Mouse (Mus musculus): ENCODE data around the gene Scamp3. TPM values are rescaled to one million over a fixed set of nuclear protein-coding genes. Genes with fewer than 3 reads are reported as not detected.

Gene Scamp3
- polyA plus RNA-seq, 1 experiment from 2014 or later, result 116 TPM

GRCm38 (mm10) chr3:89183959-89184315, 6.7 kb downstream of the Scamp3 start:
- Histone ChIP-seq H3K36me3 (peaks cover 59% of the 10 kb centered on the region), H3K4me2 (replicated peaks) (peak overlapping the region; percentile 98), H3K9me3 (no peaks in the 10 kb centered on the region), H3K27ac (no peak overlapping the region), H3K4me1 (replicated peaks) (peaks cover 39% of the 10 kb centered on the region), H3K9ac (replicated peaks) (peak overlapping the region; percentile 92), H3K4me3 (replicated peaks) (peak overlapping the region; percentile 68), H3K27me3 (peaks cover 5% of the 10 kb centered on the region; the same call in 1 of the 2 replicates)
- WGBS, result 86% methylated on average over 6 of the region's 6 CpGs
- ATAC-seq, result no peak

- 28% methylated on average over 23 of the region's 23 CpGs for WGBS
- H3K9me3 ChIP-seq, result no peaks in the 10 kb centered on the region
- no peak for ATAC-seq
- no peak overlapping the region for H3K4me2 ChIP-seq (replicated peaks)
- peaks cover 35% of the 10 kb centered on the region for H3K4me1 ChIP-seq (replicated peaks)
- 0 out of 2 replicates have a peak overlapping the region, but pooled peaks have one; percentile 46 for H3K9ac ChIP-seq (replicated peaks)
- H3K27ac ChIP-seq, result no peak overlapping the region
- H3K27me3 ChIP-seq, result peaks cover 5% of the 10 kb centered on the region; the same call in 1 of the 2 replicates
- H3K36me3 ChIP-seq, result peaks cover 28% of the 10 kb centered on the region
- H3K4me3 ChIP-seq (replicated peaks), result no peak overlapping the region
These were observed 9.9 kb downstream of the Scamp3 start for GRCm38 (mm10) chr3:89187197-89187596.

DNA sequence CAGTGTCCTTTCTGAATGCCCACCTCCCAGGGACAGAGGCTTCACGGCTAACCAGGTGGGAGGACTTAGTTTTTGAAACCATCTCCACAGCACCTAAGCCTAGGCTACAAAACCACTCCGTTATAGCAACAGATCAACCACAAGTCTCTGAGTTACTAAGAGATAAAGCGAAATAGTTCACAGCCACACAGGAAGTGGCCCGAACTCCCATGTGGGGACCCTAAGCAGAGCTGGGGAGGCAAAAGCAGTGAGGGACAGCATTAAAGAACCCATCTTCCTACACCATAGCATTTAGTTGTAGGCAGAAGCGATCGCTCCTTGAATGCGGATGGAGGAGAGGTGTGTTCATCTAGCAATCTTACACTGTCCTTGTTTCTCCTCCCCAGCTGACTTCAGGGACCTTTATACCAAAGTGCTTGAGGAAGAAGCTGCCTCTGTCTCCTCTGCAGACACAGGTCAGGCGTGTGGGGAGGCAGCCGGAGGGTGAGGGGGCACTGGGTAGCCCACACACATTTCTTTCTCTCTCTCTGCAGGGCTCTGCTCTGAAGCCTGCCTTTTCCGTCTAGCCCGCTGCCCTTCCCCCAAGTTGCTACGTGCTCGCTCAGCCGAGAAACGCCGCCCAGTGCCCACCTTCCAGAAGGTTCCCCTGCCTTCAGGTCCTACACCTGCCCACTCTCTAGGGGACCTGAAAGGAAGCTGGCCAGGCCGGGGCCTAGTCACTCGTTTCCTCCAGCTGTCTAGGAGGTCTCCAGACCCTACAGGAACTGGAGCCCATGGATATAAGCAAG, 10.6 kb downstream of the Scamp3 start:
- peaks cover 32% of the 10 kb centered on the region for H3K4me1 ChIP-seq (replicated peaks)
- peak overlapping the region; percentile 46; the same call in 1 of the 2 replicates for H3K9ac ChIP-seq (replicated peaks)
- no peak overlapping the region for H3K4me2 ChIP-seq (replicated peaks)
- peaks cover 5% of the 10 kb centered on the region; the same call in 1 of the 2 replicates for H3K27me3 ChIP-seq
- no peak overlapping the region for H3K4me3 ChIP-seq (replicated peaks)
- H3K9me3 ChIP-seq, result no peaks in the 10 kb centered on the region
- WGBS, result 60% methylated on average over 18 of the region's 18 CpGs
- ATAC-seq, result no peak
- H3K36me3 ChIP-seq, result peaks cover 24% of the 10 kb centered on the region
- no peak overlapping the region for H3K27ac ChIP-seq

DNA sequence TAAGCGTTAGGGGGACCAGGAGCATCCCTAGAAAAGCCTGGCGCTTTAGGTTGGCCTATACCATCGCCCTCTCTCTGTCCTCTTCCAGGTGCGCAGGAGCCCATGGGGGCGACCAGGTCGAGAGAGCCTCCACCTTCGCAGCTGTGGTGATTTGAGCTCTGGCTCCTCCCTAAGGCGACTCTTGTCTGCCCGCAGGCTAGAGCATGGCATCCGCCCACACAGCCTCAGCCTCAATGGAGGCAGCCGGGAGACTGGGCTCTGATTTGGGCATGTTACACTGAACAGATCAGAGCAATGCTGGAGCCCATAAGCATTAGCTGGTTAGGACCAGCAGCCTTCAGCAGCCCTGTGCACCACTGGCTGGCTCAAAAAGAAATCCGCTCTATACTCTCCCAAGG, 11.2 kb downstream of the Scamp3 start:
- 64% methylated on average over 12 of the region's 12 CpGs for WGBS
- H3K27ac ChIP-seq, result no peak overlapping the region

GRCm38 (mm10) chr3:89190436-89190835, 13.2 kb downstream of the Scamp3 start:
- Histone ChIP-seq H3K36me3 (peaks cover 24% of the 10 kb centered on the region), H3K4me3 (replicated peaks) (no peak overlapping the region), H3K9me3 (no peaks in the 10 kb centered on the region), H3K4me1 (replicated peaks) (peaks cover 10% of the 10 kb centered on the region), H3K27ac (no peak overlapping the region), H3K27me3 (peaks cover 5% of the 10 kb centered on the region; the same call in 1 of the 2 replicates), H3K4me2 (replicated peaks) (no peak overlapping the region), H3K9ac (replicated peaks) (no peak overlapping the region)
- no peak for ATAC-seq
- 88% methylated on average over 8 of the region's 8 CpGs for WGBS

More for the DNA sequence above, 11.2 kb downstream of the Scamp3 start:
- Histone ChIP-seq H3K27me3 (peaks cover 5% of the 10 kb centered on the region; the same call in 1 of the 2 replicates), H3K9ac (replicated peaks) (no peak overlapping the region), H3K4me1 (replicated peaks) (peaks cover 30% of the 10 kb centered on the region), H3K4me2 (replicated peaks) (no peak overlapping the region), H3K9me3 (no peaks in the 10 kb centered on the region), H3K4me3 (replicated peaks) (no peak overlapping the region), H3K36me3 (peaks cover 24% of the 10 kb centered on the region)
- ATAC-seq, result no peak

DNA sequence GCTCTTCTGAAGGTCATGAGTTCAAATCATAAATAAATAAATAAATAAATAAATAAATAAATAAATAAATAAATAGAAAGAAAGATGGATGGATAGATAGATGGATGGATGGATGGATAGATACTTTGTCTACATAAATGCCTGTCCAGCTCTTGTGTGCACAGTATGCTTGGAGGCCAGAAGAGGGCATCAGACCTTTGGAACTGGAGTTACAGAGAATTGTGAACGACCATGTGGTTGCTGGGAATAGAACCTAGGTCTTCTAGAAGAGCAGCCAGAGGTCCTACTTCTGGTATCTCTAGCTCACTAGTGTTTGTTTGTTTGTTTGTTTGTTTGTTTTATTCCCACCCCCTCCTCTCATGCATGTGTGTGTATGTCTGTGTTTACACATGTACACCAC, 16.1 kb downstream of the Scamp3 start:
- Histone ChIP-seq H3K4me3 (replicated peaks) (no peak overlapping the region), H3K27ac (no peak overlapping the region), H3K4me2 (replicated peaks) (no peak overlapping the region), H3K9ac (replicated peaks) (no peak overlapping the region), H3K9me3 (no peaks in the 10 kb centered on the region), H3K27me3 (no peaks in the 10 kb centered on the region), H3K4me1 (replicated peaks) (peaks cover 9% of the 10 kb centered on the region), H3K36me3 (peaks cover 5% of the 10 kb centered on the region)
- 63% methylated on average over 1 of the region's 1 CpGs for WGBS
- ATAC-seq, result no peak

- 91% methylated on average over 2 of the region's 2 CpGs for WGBS
- Histone ChIP-seq H3K4me3 (replicated peaks) (no peak overlapping the region), H3K4me2 (replicated peaks) (no peak overlapping the region), H3K36me3 (peaks cover under 1% of the 10 kb centered on the region; the same call in 1 of the 2 replicates), H3K4me1 (replicated peaks) (peaks cover 9% of the 10 kb centered on the region), H3K9me3 (no peaks in the 10 kb centered on the region), H3K9ac (replicated peaks) (no peak overlapping the region), H3K27ac (no peak overlapping the region), H3K27me3 (no peaks in the 10 kb centered on the region)
- no peak for ATAC-seq
These were observed 16.6 kb downstream of the Scamp3 start for GRCm38 (mm10) chr3:89193853-89194252.

GRCm38 (mm10) chr3:89195979-89196877, 19.0 kb downstream of the Scamp3 start:
- 5% methylated on average over 33 of the region's 33 CpGs for WGBS
- no peaks in the 10 kb centered on the region for H3K36me3 ChIP-seq
- ATAC-seq, result peak; percentile 95
- H3K27ac ChIP-seq, result peak overlapping the region; percentile 82
- H3K4me1 ChIP-seq (replicated peaks), result peaks cover 9% of the 10 kb centered on the region
- H3K9me3 ChIP-seq, result no peaks in the 10 kb centered on the region
- peak overlapping the region; percentile 66 for H3K9ac ChIP-seq (replicated peaks)
- H3K4me3 ChIP-seq (replicated peaks), result peak overlapping the region; percentile 38
- H3K27me3 ChIP-seq, result no peaks in the 10 kb centered on the region
- peak overlapping the region; percentile 65 for H3K4me2 ChIP-seq (replicated peaks)

DNA sequence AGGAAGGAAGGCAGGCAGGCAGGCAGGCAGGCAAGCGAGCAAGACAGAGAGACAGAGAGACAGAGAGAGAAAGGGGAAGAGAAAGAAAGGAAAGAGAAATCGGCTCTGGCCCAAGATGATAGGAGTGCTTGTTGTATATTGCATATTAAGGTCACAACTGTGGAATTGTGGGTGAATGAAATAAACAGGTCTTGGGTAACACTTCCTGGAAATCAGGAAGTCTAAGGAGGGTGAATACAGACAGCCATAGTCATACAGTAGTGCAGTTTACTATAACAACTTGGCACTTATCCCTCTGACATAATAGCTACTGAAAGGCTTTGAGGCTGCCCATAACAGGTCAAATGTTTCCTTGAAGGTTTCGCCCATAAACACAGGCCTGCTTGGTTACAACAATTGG, 22.6 kb downstream of the Scamp3 start:
- no peak for ATAC-seq

DNA sequence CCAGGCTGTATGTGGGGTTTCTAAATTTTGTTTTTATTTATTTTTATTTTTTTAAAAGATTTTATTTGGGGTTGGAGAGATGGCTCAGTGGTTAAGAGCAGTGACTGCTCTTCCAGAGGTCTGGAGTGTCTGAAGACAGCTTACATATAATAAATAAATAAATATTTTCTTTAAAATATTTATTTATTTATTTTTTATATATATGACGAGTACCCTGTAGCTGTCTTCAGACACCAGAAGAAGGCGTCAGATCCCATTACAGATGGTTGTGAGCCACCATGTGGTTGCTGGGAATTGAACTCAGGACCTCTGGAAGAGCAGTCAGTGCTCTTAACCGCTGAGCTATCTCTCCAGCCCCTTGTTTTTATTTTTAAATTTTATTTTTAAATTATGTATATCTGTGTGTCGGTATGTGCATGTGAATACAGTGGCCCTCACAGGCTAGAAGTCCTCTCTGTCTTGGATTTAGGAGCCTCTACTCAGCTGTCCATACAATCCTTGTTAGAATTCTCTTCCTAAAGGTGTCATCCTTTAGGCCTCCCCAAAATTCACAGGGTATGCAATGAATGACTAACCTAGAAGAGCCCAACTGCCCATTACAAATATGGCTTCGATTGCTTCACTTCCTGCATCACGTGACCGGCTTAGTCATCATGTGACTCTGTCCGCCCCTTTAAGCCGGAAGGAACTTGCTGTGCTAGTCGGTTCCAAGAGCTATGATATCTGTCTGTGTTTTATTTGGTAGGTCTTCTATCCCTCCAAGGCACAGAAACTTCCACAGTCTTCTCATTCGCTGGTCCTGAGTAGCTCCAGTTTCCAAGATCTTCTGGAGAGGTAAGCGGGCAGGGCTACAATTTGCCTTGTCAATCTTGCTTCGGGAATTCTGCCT, 25.2 kb downstream of the Scamp3 start, which contains the start of gene Gba:
Gba (plus strand) TSS at position 676 of the 889 bp plus-strand sequence.
- H3K4me3 ChIP-seq (replicated peaks), result peak within 1 kb of the TSS; percentile 64
- peaks cover 34% of the 10 kb centered on the region for H3K36me3 ChIP-seq
- 26% methylated on average over 13 of the region's 13 CpGs for WGBS
- H3K4me2 ChIP-seq (replicated peaks), result peak within 1 kb of the TSS; percentile 69
- H3K9me3 ChIP-seq, result no peaks in the 10 kb centered on the region
- H3K4me1 ChIP-seq (replicated peaks), result peaks cover 9% of the 10 kb centered on the region
- H3K9ac ChIP-seq (replicated peaks), result peak within 1 kb of the TSS; percentile 69
- peak within 1 kb of the TSS; percentile 47; the same call in 1 of the 2 replicates for H3K27ac ChIP-seq
- no peaks in the 10 kb centered on the region for H3K27me3 ChIP-seq
- peak; percentile 83 for ATAC-seq

More for the DNA sequence above, 22.6 kb downstream of the Scamp3 start:
- 84% methylated on average over 3 of the region's 3 CpGs for WGBS
- no peaks in the 10 kb centered on the region for H3K9me3 ChIP-seq
- H3K4me1 ChIP-seq (replicated peaks), result peaks cover 18% of the 10 kb centered on the region
- no peak overlapping the region for H3K27ac ChIP-seq
- no peak overlapping the region for H3K4me2 ChIP-seq (replicated peaks)
- no peak overlapping the region for H3K4me3 ChIP-seq (replicated peaks)
- H3K36me3 ChIP-seq, result peaks cover 7% of the 10 kb centered on the region
- H3K9ac ChIP-seq (replicated peaks), result no peak overlapping the region
- no peaks in the 10 kb centered on the region for H3K27me3 ChIP-seq

DNA sequence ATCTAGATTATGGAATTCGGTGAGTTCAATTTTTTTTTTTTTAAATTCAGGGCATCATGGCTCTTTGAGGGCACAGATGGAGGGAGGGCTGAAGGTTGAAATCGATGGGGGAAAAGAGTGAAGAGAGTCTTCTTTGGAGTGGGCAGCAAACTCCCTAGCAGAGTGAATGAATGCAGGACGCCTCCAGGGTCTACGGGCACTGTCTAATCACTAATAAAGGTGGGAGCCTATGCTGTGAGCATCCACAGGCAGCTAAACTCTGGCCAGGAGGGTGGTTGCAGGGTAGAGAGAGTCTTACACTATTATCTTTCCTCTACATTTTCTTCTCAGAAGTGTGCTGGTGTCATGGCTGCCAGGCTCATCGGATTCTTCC, 25.9 kb downstream of the Scamp3 start:
- Histone ChIP-seq H3K4me2 (replicated peaks) (peak overlapping the region; percentile 69), H3K4me1 (replicated peaks) (peaks cover 9% of the 10 kb centered on the region), H3K4me3 (replicated peaks) (peak overlapping the region; percentile 64), H3K27ac (peak overlapping the region; percentile 47; the same call in 1 of the 2 replicates), H3K36me3 (peaks cover 40% of the 10 kb centered on the region), H3K27me3 (no peaks in the 10 kb centered on the region), H3K9me3 (no peaks in the 10 kb centered on the region), H3K9ac (replicated peaks) (peak overlapping the region; percentile 69)
- 43% methylated on average over 5 of the region's 5 CpGs for WGBS
- ATAC-seq, result peak; percentile 53

All from midbrain, embryonic 13.5 days (tissue).